Mouse (Mus musculus) spleen, adult 2 months (tissue): ENCODE data around the gene Rere.

Experiments
- CTCF ChIP-seq: fragments of 200-500 bp; IDR thresholded peaks from 2 replicates; pipeline ENCODE4 v1.5.1; 2011; ENCODE audit warnings: mild to moderate bottlenecking, inconsistent platforms; ENCODE audit not compliant: insufficient read depth, insufficient read length, insufficient replicate concordance; ENCODE audit errors: extremely low read depth
- POLR2A ChIP-seq: fragments of 200-500 bp; IDR thresholded peaks from 2 replicates; pipeline ENCODE4 v1.6.1; 2011; ENCODE audit warnings: low read depth, low read length, inconsistent platforms

DNA sequence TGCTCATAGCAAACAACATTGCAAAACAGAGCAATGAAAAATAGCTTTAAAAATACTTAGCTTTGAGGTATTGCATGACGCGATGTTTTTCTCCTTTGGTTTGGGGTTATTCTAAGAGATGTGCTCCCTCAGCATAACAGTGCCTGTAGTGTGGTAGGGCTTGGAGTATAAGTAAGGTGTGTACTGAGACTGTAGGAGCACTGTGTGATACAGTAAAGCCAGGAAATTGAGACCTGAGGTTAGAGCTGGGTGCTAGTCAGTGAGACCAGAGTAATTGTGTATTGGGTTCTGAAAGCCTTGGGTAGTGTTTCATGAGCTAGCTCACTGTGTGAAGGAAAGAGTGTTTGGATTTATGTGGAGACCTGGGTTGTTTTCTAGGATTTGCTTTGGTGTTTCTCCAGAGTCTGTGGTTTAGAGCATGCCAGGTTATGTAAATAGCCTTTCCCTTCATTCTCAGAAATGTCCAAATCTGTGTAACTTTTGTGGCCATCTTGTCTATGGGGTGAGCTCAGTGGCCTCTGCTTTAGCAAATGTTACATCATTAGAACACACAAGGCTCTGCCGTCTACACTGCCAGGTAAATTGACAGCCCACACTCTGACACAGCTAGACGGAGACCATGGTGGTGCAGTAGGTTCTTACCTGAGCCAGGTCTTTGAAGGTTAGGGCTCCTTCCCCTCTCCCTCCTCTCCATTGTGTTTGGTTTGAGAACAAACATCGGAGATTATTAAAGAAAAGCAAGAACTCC lies 152.6 kb downstream of the Rere start:
- TF ChIP-seq CTCF (no peak), POLR2A (no peak)
